Mouse (Mus musculus): ENCODE results near the gene Heph.
"Not testable (repeated sequence)": the region's sequence is repeated elsewhere in the genome, so short reads cannot be mapped to it uniquely, and the experiment has no call there.

The Heph gene

DNA sequence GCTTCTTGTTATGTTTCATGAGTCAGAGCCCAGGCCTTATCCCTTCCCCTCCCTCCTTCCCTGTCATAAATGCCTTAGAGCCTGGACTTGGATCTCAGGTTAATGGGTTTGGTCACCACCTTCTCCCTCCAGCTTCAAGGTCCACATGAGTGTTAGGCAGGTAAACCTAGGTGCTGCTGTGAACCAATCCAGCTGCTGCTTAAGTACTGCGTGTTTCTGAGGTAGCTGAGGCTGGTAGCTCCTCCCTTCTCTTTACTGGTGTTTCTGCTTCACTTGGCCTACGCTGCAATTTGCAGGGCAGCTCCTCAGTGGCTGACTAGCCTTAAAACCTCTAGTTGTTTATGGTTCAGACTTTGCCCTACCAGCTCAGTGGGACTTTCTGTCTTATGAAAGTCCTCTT is at the start of gene Heph:
TSS of gene Heph (plus strand) at position 211 of the 400 bp plus-strand sequence.
- in situ Hi-C loops (cut with MboI; ENCODE audit: low pct_unique_long_range_greater_than_20kb in 1 of 2, low sequenced_read_pairs in 2 of 2, unreplicated experiment in 1 of 2), result no loop called here

DNA sequence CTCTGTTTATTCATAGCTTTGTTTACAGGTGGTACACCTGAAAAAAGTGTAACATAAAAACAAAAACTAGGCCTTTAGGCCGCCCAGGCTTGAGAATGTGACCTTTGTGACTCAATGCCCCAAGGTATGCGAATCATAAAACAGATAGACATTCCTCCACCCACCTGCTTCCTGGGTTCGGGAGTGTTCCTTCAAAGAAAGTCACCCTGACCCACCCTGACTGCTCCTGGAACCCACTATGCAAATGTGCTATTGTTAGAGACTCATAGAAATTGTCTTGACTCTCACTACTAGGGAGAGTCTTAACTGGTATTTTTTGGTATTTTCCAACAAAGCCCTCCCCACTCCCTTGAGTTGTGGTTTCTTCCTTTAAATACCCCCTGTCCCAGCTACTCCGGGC is 39.8 kb upstream of the Heph start:
- in situ Hi-C loops (cut with MboI; ENCODE audit: low pct_unique_long_range_greater_than_20kb in 1 of 2, low sequenced_read_pairs in 2 of 2, unreplicated experiment in 1 of 2), result not testable (repeated sequence)

DNA sequence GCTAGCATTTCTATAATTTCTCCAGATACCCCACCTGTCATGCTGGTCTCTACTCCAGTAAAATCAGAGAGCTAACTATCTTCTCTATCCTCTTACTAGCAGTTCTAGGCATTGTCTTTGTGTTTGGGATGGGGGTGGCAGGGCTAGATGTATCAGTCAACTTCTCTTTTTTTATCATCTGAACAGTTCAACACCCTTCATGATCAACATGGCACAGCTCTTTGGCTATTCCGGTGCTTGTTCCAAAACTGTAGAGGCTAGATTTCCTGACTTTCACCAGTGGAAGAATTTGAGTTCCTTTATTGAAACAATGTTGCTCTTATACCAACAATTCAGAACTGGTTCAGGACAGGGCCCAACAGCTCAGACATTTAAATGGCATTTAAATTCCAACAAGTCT is 38.2 kb upstream of the Heph start:
- in situ Hi-C loops (cut with MboI; ENCODE audit: low pct_unique_long_range_greater_than_20kb in 1 of 2, low sequenced_read_pairs in 2 of 2, unreplicated experiment in 1 of 2), result no loop called here

DNA sequence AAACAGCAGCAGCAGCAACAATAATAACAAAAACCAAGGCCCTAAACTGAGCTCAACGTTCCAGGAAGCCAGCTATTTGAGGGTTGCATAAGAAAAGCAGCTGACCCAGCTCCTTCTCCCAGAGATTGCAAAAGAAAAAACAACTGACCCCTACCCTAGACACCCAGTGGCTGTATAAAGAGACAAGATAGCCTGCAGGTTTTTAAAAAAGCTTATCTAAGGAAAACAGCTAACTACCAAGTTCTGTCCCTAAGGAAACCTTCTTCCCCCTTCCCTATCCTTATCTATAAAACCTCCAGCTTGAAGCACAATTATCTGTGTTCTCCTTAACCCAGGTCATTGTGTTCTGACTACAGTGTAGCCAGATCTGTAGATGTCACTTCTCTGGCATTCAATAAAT is 37.4 kb upstream of the Heph start:
- in situ Hi-C loops (cut with MboI; ENCODE audit: low pct_unique_long_range_greater_than_20kb in 1 of 2, low sequenced_read_pairs in 2 of 2, unreplicated experiment in 1 of 2), result no loop called here

DNA sequence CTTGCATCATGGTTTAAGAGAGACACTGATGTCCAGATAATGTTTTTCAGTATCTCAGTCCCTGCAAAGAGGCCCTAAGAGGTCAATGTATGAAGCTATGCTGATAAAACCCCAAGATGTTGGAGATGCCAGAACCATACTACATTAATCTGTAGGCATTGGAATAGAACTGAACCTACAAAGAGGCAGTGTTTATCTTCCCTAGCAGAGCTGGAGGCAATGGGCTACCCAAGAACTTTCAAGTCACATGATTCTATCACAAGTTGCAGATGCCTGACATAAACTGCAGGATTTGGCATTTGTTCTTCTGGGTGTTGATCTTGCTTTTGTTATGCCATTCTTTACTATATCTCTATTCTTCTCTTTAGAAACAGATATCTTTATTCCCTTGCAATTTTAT is 35.8 kb upstream of the Heph start:
- in situ Hi-C loops (cut with MboI; ENCODE audit: low pct_unique_long_range_greater_than_20kb in 1 of 2, low sequenced_read_pairs in 2 of 2, unreplicated experiment in 1 of 2), result no loop called here

DNA sequence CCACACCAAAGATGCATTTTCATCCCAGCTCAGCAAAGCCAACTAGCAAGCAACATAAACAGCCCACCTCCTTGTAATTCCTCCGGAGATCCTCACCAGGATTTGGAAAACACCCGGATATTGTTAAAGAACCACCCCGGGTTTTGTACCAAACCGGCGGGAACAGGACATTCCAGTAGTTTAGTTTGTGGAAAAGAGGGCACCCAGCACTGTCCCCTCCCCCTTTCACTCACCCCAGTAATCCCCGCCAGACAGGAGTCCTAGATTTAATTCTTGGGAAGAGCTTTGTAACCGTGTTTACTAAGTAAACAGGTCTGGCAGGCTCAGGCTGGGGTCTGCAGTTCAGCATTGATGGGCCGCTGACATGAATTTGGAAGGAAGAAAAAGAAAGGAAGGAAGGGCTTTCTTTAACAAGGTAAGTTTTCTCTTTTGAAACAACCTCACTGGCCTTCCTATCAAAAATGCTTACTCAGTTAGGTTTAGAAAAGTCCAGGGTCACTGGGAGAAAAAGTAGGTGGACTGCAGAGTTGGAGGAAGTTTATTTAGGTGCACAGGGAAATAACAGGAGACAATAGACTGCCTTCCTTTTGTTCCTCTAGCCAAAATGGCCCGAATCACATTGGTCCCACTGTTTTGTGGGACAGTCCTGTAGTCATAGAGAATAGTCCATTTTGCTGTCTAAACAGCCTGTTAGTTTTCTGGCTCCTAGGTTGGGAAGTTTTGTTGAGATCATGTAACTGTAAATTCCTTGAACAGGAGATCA is 1.2 kb downstream of the Heph start, which contains the start of gene Hsf3:
TSS of gene Hsf3 (minus strand) at position 94 of the 763 bp plus-strand sequence.
- in situ Hi-C loops (cut with MboI; ENCODE audit: low pct_unique_long_range_greater_than_20kb in 1 of 2, low sequenced_read_pairs in 2 of 2, unreplicated experiment in 1 of 2), result no loop called here

DNA sequence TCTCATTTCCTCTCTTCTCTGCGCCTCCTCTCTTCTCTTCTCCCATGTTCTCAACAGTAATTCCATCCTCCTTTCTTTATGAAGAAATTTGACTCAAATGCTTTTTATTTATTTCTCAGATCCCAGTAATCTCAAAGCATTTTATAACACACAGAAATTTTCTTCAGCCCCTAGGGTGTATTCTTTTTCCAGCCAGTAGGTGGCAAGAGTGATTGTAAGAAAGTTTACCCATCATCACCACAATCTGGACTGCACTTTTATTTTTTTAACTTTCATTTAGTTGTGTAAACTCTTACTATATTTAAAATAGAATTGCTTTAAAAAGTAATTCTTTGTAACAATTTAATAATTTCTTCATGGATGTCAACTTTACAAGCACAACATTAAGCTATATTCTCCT is 46.4 kb downstream of the Heph start:
- in situ Hi-C loops (cut with MboI; ENCODE audit: low pct_unique_long_range_greater_than_20kb in 1 of 2, low sequenced_read_pairs in 2 of 2, unreplicated experiment in 1 of 2), result loop anchor here in 1 of 2 experiments (25.0 kb wide), 1 partner anchor 386 kb away; no protein-coding TSS in a partner anchor
